Comparison of ENCODE assay signal across 8 mouse cellular contexts in genomic region chr17:21488760-21489499, GRCm38 (mm10). TPM values are rescaled to one million over a fixed set of nuclear protein-coding genes. Genes with fewer than 3 reads are reported as not detected.
DNase-seq lines count a peak whose midpoint lies in the region; ATAC-seq lines count a peak whose summit lies in the region.

TSS of gene Zfp53 (plus strand) at chr17:21488998.

- peak within 1 kb of the TSS; percentile 65 for H3K4me2 ChIP-seq in hindbrain, embryonic 15.5 days

- peaks cover 8% of the 10 kb centered on the region for H3K4me1 ChIP-seq in hindbrain, embryonic 15.5 days (replicated peaks)

- peaks cover 5% of the 10 kb centered on the region; the same call in 1 of the 2 replicates for H3K36me3 ChIP-seq in hindbrain, embryonic 15.5 days

- peak; percentile 87 for DNase-seq in T-cell, adult 2 months (ENCODE audit: low spot score)
- DNase-seq in cerebellum, postnatal 36 days, result peak; percentile 72
- DNase-seq in frontal cortex, postnatal 36 days (ENCODE audit: low spot score in 2 of 2), result peak; percentile 83 to 84
- DNase-seq in left cerebral cortex, adult 11 months (ENCODE audit: low spot score), result peak; percentile 76
- peak; percentile 92 for DNase-seq in lung, postnatal 4 days
- DNase-seq in retina, postnatal 7 days (ENCODE audit: low read depth, low spot score), result peak; percentile 63
- peak; percentile 56 for DNase-seq in urinary bladder, adult 2 months (ENCODE audit: low spot score)

- H3K4me3 ChIP-seq in hindbrain, embryonic 15.5 days, result peak within 1 kb of the TSS; percentile 96

- H3K27me3 ChIP-seq in hindbrain, embryonic 15.5 days, result no peaks in the 10 kb centered on the region

- H3K9ac ChIP-seq in hindbrain, embryonic 15.5 days, result peak within 1 kb of the TSS; percentile 75

- ATAC-seq in hindbrain, embryonic 15.5 days (ENCODE audit: low FRiP score, low read depth), result peak; percentile 100

- H3K27ac ChIP-seq in hindbrain, embryonic 15.5 days (replicated peaks), result peak within 1 kb of the TSS; percentile 84

- no peaks in the 10 kb centered on the region for H3K9me3 ChIP-seq in hindbrain, embryonic 15.5 days

- 1% methylated on average over 34 of the region's 34 CpGs for WGBS in hindbrain, embryonic 15.5 days

RNA-seq across cellular contexts. Expression of gene Zfp53, which starts in this region (rescaled TPM):
- polyA plus RNA-seq in hindbrain, embryonic 15.5 days (2015; fragmentation: Nextera tagmentation; extraction: Ambion mirVana), result 9.4 and 9.5 TPM in 2 replicates
- 8.1 and 9.2 TPM in 2 replicates for polyA plus RNA-seq in urinary bladder, adult 2 months (2012; rRNA removed)

Comparison
In these comparisons a context has a peak if more than half of its experiments do, and no peak if none do; other contexts are left out.
1. Peak in every context shown above with its lines: DNase-seq, ATAC-seq, H3K4me3 ChIP-seq and H3K27ac ChIP-seq.